In the genomic region with DNA sequence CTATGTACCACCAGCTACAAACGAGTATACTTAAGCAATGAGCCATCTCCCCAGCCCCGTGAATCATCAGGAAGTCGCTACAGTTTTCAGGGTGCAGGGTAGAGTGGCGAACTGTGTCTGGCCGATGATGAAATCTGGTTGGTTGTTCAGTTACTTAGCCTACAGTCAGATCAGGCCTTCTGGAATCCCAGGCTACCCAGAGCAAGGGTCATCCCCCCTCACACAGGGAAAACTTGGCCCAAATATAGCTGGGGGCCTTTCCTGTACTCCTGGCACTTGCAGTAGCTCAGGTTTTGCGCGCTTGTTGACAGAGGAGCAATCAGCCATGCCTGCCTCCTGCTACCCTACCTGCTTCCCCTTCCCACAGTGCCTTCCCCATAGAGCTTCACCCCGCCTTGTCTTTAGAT, we compare ENCODE assay signal across 12 mouse cellular contexts. TPM values are rescaled to one million over a fixed set of nuclear protein-coding genes. Genes with fewer than 3 reads are reported as not detected.
DNase-seq lines count a peak whose midpoint lies in the region; ATAC-seq lines count a peak whose summit lies in the region.
"Had no signal": no experiment of that assay in that cellular context is flagged by ENCODE, and none has a peak within 500 bp of the region (broad histone marks: within the 10 kb centered on the region; RNA-seq: fewer than 3 reads in every experiment).

No protein-coding gene starts in this region.

- no peaks in the 10 kb centered on the region for H3K36me3 ChIP-seq in midbrain, embryonic 12.5 days
- H3K36me3 ChIP-seq in midbrain, embryonic 10.5 days = no peaks in the 10 kb centered on the region
- H3K36me3 ChIP-seq in hindbrain, embryonic 14.5 days (replicated peaks; ENCODE audit: control insufficient read depth, insufficient read depth) = no peaks in the 10 kb centered on the region
- no peaks in the 10 kb centered on the region for H3K36me3 ChIP-seq in limb, embryonic 11.5 days (ENCODE audit: control insufficient read depth, insufficient read depth, low read length)
- no peaks in the 10 kb centered on the region for H3K36me3 ChIP-seq in neural tube, embryonic 15.5 days
- H3K36me3 ChIP-seq: heart, embryonic 13.5 days had no signal

- intact Hi-C loops in left cerebral cortex, postnatal 14 days (cut with DNase I) = no loop called here

- H3K4me2 ChIP-seq in midbrain, embryonic 12.5 days (replicated peaks) = no peak overlapping the region
- no peak overlapping the region for H3K4me2 ChIP-seq in hindbrain, embryonic 14.5 days (replicated peaks)
- H3K4me2 ChIP-seq in limb, embryonic 11.5 days (ENCODE audit: low read depth, severe bottlenecking) = no peak overlapping the region
- no peak overlapping the region for H3K4me2 ChIP-seq in neural tube, embryonic 15.5 days
- H3K4me2 ChIP-seq: heart, embryonic 13.5 days had no signal

- H3K9me3 ChIP-seq in midbrain, embryonic 12.5 days = no peaks in the 10 kb centered on the region; the same call in 1 of the 2 replicates
- peaks cover 4% of the 10 kb centered on the region; the same call in 1 of the 2 replicates for H3K9me3 ChIP-seq in midbrain, embryonic 10.5 days (replicated peaks)
- no peaks in the 10 kb centered on the region for H3K9me3 ChIP-seq in hindbrain, embryonic 14.5 days (ENCODE audit: control insufficient read depth, low read length)
- no peaks in the 10 kb centered on the region for H3K9me3 ChIP-seq in limb, embryonic 11.5 days (ENCODE audit: control insufficient read depth, low read length)
- no peaks in the 10 kb centered on the region for H3K9me3 ChIP-seq in neural tube, embryonic 15.5 days (replicated peaks)

- H3K27me3 ChIP-seq in midbrain, embryonic 12.5 days = 0 out of 2 replicates have a peak, but pooled peaks cover 5% of the 10 kb centered on the region
- peaks cover 22% of the 10 kb centered on the region; the same call in 1 of the 2 replicates for H3K27me3 ChIP-seq in midbrain, embryonic 10.5 days (ENCODE audit: low read depth, poor library complexity, severe bottlenecking)
- H3K27me3 ChIP-seq in hindbrain, embryonic 14.5 days (ENCODE audit: control insufficient read depth, insufficient read depth, low read length) = no peaks in the 10 kb centered on the region
- H3K27me3 ChIP-seq in limb, embryonic 11.5 days (ENCODE audit: control insufficient read depth, insufficient read depth, low read length) = no peaks in the 10 kb centered on the region
- no peaks in the 10 kb centered on the region for H3K27me3 ChIP-seq in neural tube, embryonic 15.5 days (replicated peaks)
- H3K27me3 ChIP-seq: CH12.LX had no signal

- DNase-seq in midbrain, embryonic 10.5 days (ENCODE audit: low spot score) = no peak
- no peak for DNase-seq in hindbrain, embryonic 14.5 days (ENCODE audit: low spot score)
- DNase-seq in limb, embryonic 11.5 days (ENCODE audit: low spot score) = no peak
- no peak for DNase-seq in left cerebral cortex, postnatal 14 days (ENCODE audit: low spot score in 2 of 2)
- DNase-seq in left cerebral cortex, adult 9 months (ENCODE audit: low spot score in 2 of 2) = no peak
- DNase-seq in cerebellum, adult 9-10 months = no peak
- DNase-seq: cerebellum, postnatal 14 days had no signal

- peak overlapping the region; percentile 30; the same call in 1 of the 2 replicates for H3K27ac ChIP-seq in midbrain, embryonic 12.5 days (replicated peaks)
- no peak overlapping the region for H3K27ac ChIP-seq in midbrain, embryonic 10.5 days (replicated peaks)
- H3K27ac ChIP-seq in hindbrain, embryonic 14.5 days = peak overlapping the region; percentile 77
- peak overlapping the region; percentile 66 for H3K27ac ChIP-seq in limb, embryonic 11.5 days (replicated peaks; ENCODE audit: low read depth, low read length)
- H3K27ac ChIP-seq in neural tube, embryonic 15.5 days (replicated peaks) = peak overlapping the region; percentile 69
- H3K27ac ChIP-seq: heart, embryonic 13.5 days had no signal

- no peak for ATAC-seq in midbrain, embryonic 12.5 days (ENCODE audit: low FRiP score, low read depth)
- no peak for ATAC-seq in hindbrain, embryonic 14.5 days (ENCODE audit: low FRiP score)
- no peak for ATAC-seq in limb, embryonic 11.5 days (ENCODE audit: insufficient number of reproducible peaks, low FRiP score, low TSS enrichment, low read depth)
- no peak for ATAC-seq in neural tube, embryonic 15.5 days (ENCODE audit: low FRiP score)

- WGBS in midbrain, embryonic 12.5 days = 81% methylated on average over 8 of the region's 8 CpGs
- 79% methylated on average over 8 of the region's 8 CpGs for WGBS in midbrain, embryonic 10.5 days
- WGBS in hindbrain, embryonic 14.5 days = 84% methylated on average over 8 of the region's 8 CpGs
- 80% methylated on average over 8 of the region's 8 CpGs for WGBS in limb, embryonic 11.5 days
- 74% methylated on average over 8 of the region's 8 CpGs for WGBS in neural tube, embryonic 15.5 days

- no peak overlapping the region for H3K4me3 ChIP-seq in midbrain, embryonic 12.5 days
- H3K4me3 ChIP-seq in midbrain, embryonic 10.5 days = no peak overlapping the region
- no peak overlapping the region for H3K4me3 ChIP-seq in hindbrain, embryonic 14.5 days (replicated peaks; ENCODE audit: low read length)
- no peak overlapping the region for H3K4me3 ChIP-seq in limb, embryonic 11.5 days (ENCODE audit: low read depth, low read length)
- no peak overlapping the region for H3K4me3 ChIP-seq in neural tube, embryonic 15.5 days (replicated peaks)
- H3K4me3 ChIP-seq: heart, embryonic 13.5 days had no signal

- H3K4me1 ChIP-seq in midbrain, embryonic 12.5 days = 0 out of 2 replicates have a peak, but pooled peaks cover 7% of the 10 kb centered on the region
- peaks cover 12% of the 10 kb centered on the region for H3K4me1 ChIP-seq in midbrain, embryonic 10.5 days
- peaks cover 3% of the 10 kb centered on the region; the same call in 1 of the 2 replicates for H3K4me1 ChIP-seq in hindbrain, embryonic 14.5 days (replicated peaks; ENCODE audit: control insufficient read depth, insufficient read depth, low read length)
- 0 out of 2 replicates have a peak, but pooled peaks cover 4% of the 10 kb centered on the region for H3K4me1 ChIP-seq in limb, embryonic 11.5 days (ENCODE audit: control insufficient read depth, insufficient read depth, low read length)
- H3K4me1 ChIP-seq in neural tube, embryonic 15.5 days = peaks cover 21% of the 10 kb centered on the region

- H3K9ac ChIP-seq in midbrain, embryonic 12.5 days (replicated peaks) = no peak overlapping the region
- no peak overlapping the region for H3K9ac ChIP-seq in hindbrain, embryonic 14.5 days
- H3K9ac ChIP-seq in limb, embryonic 11.5 days (ENCODE audit: low read length) = no peak overlapping the region
- no peak overlapping the region for H3K9ac ChIP-seq in neural tube, embryonic 15.5 days (replicated peaks)
- H3K9ac ChIP-seq: heart, embryonic 13.5 days had no signal

RNA-seq across cellular contexts. Expression of a gene that starts 12.3 kb away (rescaled TPM):
- polyA plus RNA-seq in midbrain, embryonic 12.5 days (2016; fragmentation: Nextera tagmentation; extraction: Ambion mirVana) = 73.7 and 79.3 TPM in 2 replicates
- polyA plus RNA-seq in midbrain, embryonic 10.5 days (2016; fragmentation: Nextera tagmentation; extraction: Ambion mirVana) = 118 and 129 TPM in 2 replicates
- polyA plus RNA-seq in hindbrain, embryonic 14.5 days (2014; fragmentation: Nextera tagmentation; extraction: Ambion mirVana) = 21.7 and 24.2 TPM in 2 replicates
- polyA plus RNA-seq in limb, embryonic 11.5 days (2014; fragmentation: Nextera tagmentation; extraction: Ambion mirVana) = 146 and 157 TPM in 2 replicates
- 12.4 and 52.6 TPM in 2 replicates for polyA plus RNA-seq in neural tube, embryonic 15.5 days (2015; fragmentation: Nextera tagmentation; extraction: Ambion mirVana)
- 100 to 1,000 TPM; 129 to 142 TPM for total RNA-seq in left cerebral cortex, postnatal 14 days (2021)

RNA-seq across cellular contexts. Expression of a gene that starts 37.6 kb away (rescaled TPM):
- polyA plus RNA-seq in midbrain, embryonic 12.5 days (2016; fragmentation: Nextera tagmentation; extraction: Ambion mirVana) = 5.4 and 8.1 TPM in 2 replicates
- 3.3 and 4.2 TPM in 2 replicates for polyA plus RNA-seq in midbrain, embryonic 10.5 days (2016; fragmentation: Nextera tagmentation; extraction: Ambion mirVana)
- 77.9 and 79.5 TPM in 2 replicates for polyA plus RNA-seq in hindbrain, embryonic 14.5 days (2014; fragmentation: Nextera tagmentation; extraction: Ambion mirVana)
- polyA plus RNA-seq in limb, embryonic 11.5 days (2014; fragmentation: Nextera tagmentation; extraction: Ambion mirVana) = 0.10 and 0.11 TPM in 2 replicates
- 185 and 209 TPM in 2 replicates for polyA plus RNA-seq in neural tube, embryonic 15.5 days (2015; fragmentation: Nextera tagmentation; extraction: Ambion mirVana)
- total RNA-seq in left cerebral cortex, postnatal 14 days (2021) = 1 to 10 TPM; 1.7 to 6.2 TPM

RNA-seq across cellular contexts. Expression of a gene that starts 57.0 kb away (rescaled TPM):
- polyA plus RNA-seq in midbrain, embryonic 12.5 days (2016; fragmentation: Nextera tagmentation; extraction: Ambion mirVana) = 33.2 and 38.3 TPM in 2 replicates
- 47.5 and 50.2 TPM in 2 replicates for polyA plus RNA-seq in midbrain, embryonic 10.5 days (2016; fragmentation: Nextera tagmentation; extraction: Ambion mirVana)
- polyA plus RNA-seq in hindbrain, embryonic 14.5 days (2014; fragmentation: Nextera tagmentation; extraction: Ambion mirVana) = 3.7 and 4.0 TPM in 2 replicates
- polyA plus RNA-seq in limb, embryonic 11.5 days (2014; fragmentation: Nextera tagmentation; extraction: Ambion mirVana) = 33.4 and 37.2 TPM in 2 replicates
- 4.6 and 10.3 TPM in 2 replicates for polyA plus RNA-seq in neural tube, embryonic 15.5 days (2015; fragmentation: Nextera tagmentation; extraction: Ambion mirVana)
- total RNA-seq in left cerebral cortex, postnatal 14 days (2021) = 1 to 10 TPM; 1.0 to 1.1 TPM
- total RNA-seq: adrenal gland, adult 18-20 months had no signal
